Mouse (Mus musculus) thymus, postnatal 25 days (tissue): Measurements from ENCODE around the gene Ankrd60.

ENCODE experiments used
- DNase-seq: peaks from one replicate; pipeline ENCODE4 v3.0.0; 2022

The Ankrd60 gene

GRCm38 (mm10) chr2:173577669-173578557 is at the start of gene Ankrd60:
Gene Ankrd60 (minus strand): TSS chr2:173578365.
- DNase-seq = peak; percentile 88

GRCm38 (mm10) chr2:173625786-173626185 is 47.6 kb upstream of the Ankrd60 start:
- DNase-seq = no peak

- peak; percentile 28 for DNase-seq
Measured at GRCm38 (mm10) chr2:173624667-173625066, 46.5 kb upstream of the Ankrd60 start.

GRCm38 (mm10) chr2:173622173-173622601 is 44.0 kb upstream of the Ankrd60 start:
- DNase-seq = no peak

- no peak for DNase-seq
Measured at GRCm38 (mm10) chr2:173620645-173621044, 42.5 kb upstream of the Ankrd60 start.

- no peak for DNase-seq
Measured at GRCm38 (mm10) chr2:173619132-173619531, 41.0 kb upstream of the Ankrd60 start.

- no peak for DNase-seq
Measured at GRCm38 (mm10) chr2:173616156-173616555, 38.0 kb upstream of the Ankrd60 start.

- DNase-seq = no peak
Measured at GRCm38 (mm10) chr2:173615378-173616081, 37.4 kb upstream of the Ankrd60 start.

- no peak for DNase-seq
Measured at GRCm38 (mm10) chr2:173608020-173608958, 30.1 kb upstream of the Ankrd60 start.

GRCm38 (mm10) chr2:173606415-173606804 is 28.2 kb upstream of the Ankrd60 start:
- no peak for DNase-seq

GRCm38 (mm10) chr2:173605713-173606414 is 27.7 kb upstream of the Ankrd60 start:
- no peak for DNase-seq

GRCm38 (mm10) chr2:173601861-173602260 is 23.7 kb upstream of the Ankrd60 start:
- no peak for DNase-seq

GRCm38 (mm10) chr2:173595374-173595781 is 17.2 kb upstream of the Ankrd60 start:
- DNase-seq = peak; percentile 82

GRCm38 (mm10) chr2:173594313-173595063 is 16.3 kb upstream of the Ankrd60 start:
- no peak for DNase-seq

GRCm38 (mm10) chr2:173593841-173594240 is 15.7 kb upstream of the Ankrd60 start:
- DNase-seq = no peak

GRCm38 (mm10) chr2:173592781-173593180 is 14.6 kb upstream of the Ankrd60 start:
- no peak for DNase-seq

- DNase-seq = no peak
Measured at GRCm38 (mm10) chr2:173587411-173587810, 9.2 kb upstream of the Ankrd60 start.

GRCm38 (mm10) chr2:173586118-173586968 is 8.2 kb upstream of the Ankrd60 start:
- peak; percentile 86 for DNase-seq

- DNase-seq = peak; percentile 58
Measured at GRCm38 (mm10) chr2:173585387-173586117, 7.4 kb upstream of the Ankrd60 start.

GRCm38 (mm10) chr2:173584361-173584760 is 6.2 kb upstream of the Ankrd60 start:
- DNase-seq = no peak
